Mouse (Mus musculus): Measurements from ENCODE around the gene Txlna.

Txlna gene

GRCm38 (mm10) chr4:129624281-129625028 lies 16.4 kb downstream of the Txlna start:
- peak; percentile 97 for DNase-seq (ENCODE audit: low read depth)

GRCm38 (mm10) chr4:129623681-129624091 lies 17.2 kb downstream of the Txlna start, which contains the start of gene Ccdc28b:
Gene Ccdc28b, minus strand, starts transcription at chr4:129623947.
- no peak for DNase-seq (ENCODE audit: low read depth)

GRCm38 (mm10) chr4:129622803-129623535 lies 17.9 kb downstream of the Txlna start:
- DNase-seq (ENCODE audit: low read depth): no peak

GRCm38 (mm10) chr4:129622120-129622802 lies 18.6 kb downstream of the Txlna start:
- no peak for DNase-seq (ENCODE audit: low read depth)

- DNase-seq (ENCODE audit: low read depth): no peak
Observed at GRCm38 (mm10) chr4:129621283-129621841, 19.5 kb downstream of the Txlna start.

- no peak for DNase-seq (ENCODE audit: low read depth)
Observed at GRCm38 (mm10) chr4:129620419-129621282, 20.2 kb downstream of the Txlna start.

GRCm38 (mm10) chr4:129618786-129619691 lies 21.8 kb downstream of the Txlna start, which contains the start of gene Iqcc:
Gene Iqcc, minus strand, starts transcription at chr4:129619099.
- peak; percentile 94 for DNase-seq (ENCODE audit: low read depth)

GRCm38 (mm10) chr4:129618031-129618430 lies 22.8 kb downstream of the Txlna start:
- DNase-seq (ENCODE audit: low read depth): no peak

- DNase-seq (ENCODE audit: low read depth): no peak
Observed at GRCm38 (mm10) chr4:129617121-129617641, 23.7 kb downstream of the Txlna start.

- DNase-seq (ENCODE audit: low read depth): no peak
Observed at GRCm38 (mm10) chr4:129616631-129617030, 24.2 kb downstream of the Txlna start.

- DNase-seq (ENCODE audit: low read depth): no peak
Observed at GRCm38 (mm10) chr4:129615801-129616290, 25.0 kb downstream of the Txlna start.

GRCm38 (mm10) chr4:129614093-129614492 lies 26.8 kb downstream of the Txlna start, which contains the start of gene Dcdc2b:
Gene Dcdc2b, minus strand, starts transcription at chr4:129614257.
- no peak for DNase-seq (ENCODE audit: low read depth)

GRCm38 (mm10) chr4:129610472-129610871 lies 30.4 kb downstream of the Txlna start:
- DNase-seq (ENCODE audit: low read depth): no peak

GRCm38 (mm10) chr4:129610026-129610425 lies 30.8 kb downstream of the Txlna start:
- no peak for DNase-seq (ENCODE audit: low read depth)

GRCm38 (mm10) chr4:129609139-129609631 lies 31.7 kb downstream of the Txlna start:
- DNase-seq (ENCODE audit: low read depth): no peak

GRCm38 (mm10) chr4:129608426-129609025 lies 32.3 kb downstream of the Txlna start:
- peak; percentile 89 for DNase-seq (ENCODE audit: low read depth)

- DNase-seq (ENCODE audit: low read depth): peak; percentile 86
Observed at GRCm38 (mm10) chr4:129600233-129601158, 40.4 kb downstream of the Txlna start, which contains the start of the genes Eif3i and Tmem234. Gene Eif3i, minus strand, starts transcription at chr4:129600648. Gene Tmem234, plus strand, starts transcription at chr4:129600668.

- no peak for DNase-seq (ENCODE audit: low read depth)
Observed at GRCm38 (mm10) chr4:129588865-129589264, 52.0 kb downstream of the Txlna start.
